Mouse (Mus musculus): Measurements from ENCODE around the gene Ly75. TPM values are rescaled to one million over a fixed set of nuclear protein-coding genes. Genes with fewer than 3 reads are reported as not detected.

The Ly75 gene
- total RNA-seq, 4 experiments from 2014 or later, result 0.04 to 0.08 (median 0.05) TPM; not detected in 1

DNA sequence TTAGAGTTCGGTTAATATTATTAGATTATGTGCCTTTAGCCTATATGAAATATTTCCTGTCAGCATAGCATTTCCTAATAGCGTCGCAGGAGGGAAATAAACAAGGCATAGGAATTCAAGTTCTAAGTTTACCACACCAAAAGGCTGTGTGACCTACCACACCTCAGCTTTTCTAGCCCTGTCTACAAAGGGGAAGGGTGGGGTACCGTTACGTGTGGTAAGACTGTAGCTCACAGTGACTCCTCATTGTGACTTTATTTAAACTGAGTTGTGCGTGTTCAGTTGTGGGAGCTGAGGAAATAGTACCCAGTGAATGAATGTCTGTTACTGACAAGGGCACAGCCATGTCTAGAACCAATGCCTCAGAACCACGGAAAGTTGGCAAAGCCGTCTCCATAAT lies 8.0 kb downstream of the Ly75 start:
- no peak for DNase-seq (ENCODE audit: low spot score in 2 of 2)

DNA sequence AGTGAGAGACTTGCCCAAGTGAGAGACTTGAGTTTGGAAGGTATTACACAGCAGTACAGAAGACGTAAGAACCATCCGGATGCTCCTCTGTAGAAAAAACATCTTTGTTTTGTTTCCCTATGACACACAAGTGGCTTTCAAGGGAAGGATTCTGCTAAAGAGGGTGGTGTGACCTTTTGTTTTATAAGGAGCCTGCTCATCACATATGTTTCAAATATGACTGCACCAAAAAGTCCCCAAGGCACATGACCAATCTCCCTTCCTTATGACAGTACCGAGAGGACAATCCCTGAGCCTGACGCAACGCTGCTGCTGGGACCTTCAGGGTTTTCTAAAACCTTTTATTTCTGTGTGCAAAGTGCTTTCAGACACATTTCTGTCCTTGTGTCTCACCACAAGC lies 12.9 kb downstream of the Ly75 start:
- DNase-seq (ENCODE audit: low spot score in 2 of 2), result no peak

DNA sequence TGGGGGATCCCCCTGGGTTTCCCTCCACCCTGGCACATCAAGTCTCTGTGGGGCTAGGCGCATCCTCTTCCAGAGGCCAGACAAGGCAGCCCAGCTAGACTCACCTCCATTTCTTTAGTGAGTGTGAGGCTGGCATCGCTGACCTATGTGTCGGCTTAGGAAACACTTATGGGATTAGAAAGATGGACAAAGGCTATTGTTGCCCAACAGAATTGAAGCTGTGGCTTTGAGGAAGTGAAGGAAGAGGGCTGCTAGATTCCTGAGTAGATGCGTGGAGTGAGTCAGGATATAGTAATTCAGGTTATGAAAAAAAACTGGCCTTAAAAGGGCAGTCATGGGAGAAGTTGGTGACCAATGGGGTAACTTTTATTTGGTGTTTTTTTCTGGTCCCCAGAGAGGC lies 13.6 kb downstream of the Ly75 start:
- DNase-seq (ENCODE audit: low spot score in 2 of 2), result no peak

DNA sequence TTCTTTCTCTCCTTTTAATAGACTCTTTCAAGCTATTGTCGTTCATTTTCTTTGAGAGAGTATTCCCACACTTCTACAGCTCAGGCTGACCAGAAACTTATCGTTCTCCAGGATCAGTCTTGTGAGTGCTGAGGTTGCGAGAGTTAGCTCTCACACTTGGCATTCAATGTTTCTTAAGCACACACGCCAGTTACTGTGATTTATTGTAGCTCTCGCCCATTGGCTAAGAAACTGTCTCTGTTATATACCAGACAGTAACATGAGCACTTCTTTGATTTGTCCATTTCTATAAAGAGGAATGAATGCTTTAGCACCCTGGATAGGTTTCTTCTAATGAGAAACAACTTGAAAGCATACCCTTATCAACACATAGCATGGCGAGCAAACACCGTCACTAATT lies 15.2 kb downstream of the Ly75 start:
- no peak for DNase-seq (ENCODE audit: low spot score in 2 of 2)

DNA sequence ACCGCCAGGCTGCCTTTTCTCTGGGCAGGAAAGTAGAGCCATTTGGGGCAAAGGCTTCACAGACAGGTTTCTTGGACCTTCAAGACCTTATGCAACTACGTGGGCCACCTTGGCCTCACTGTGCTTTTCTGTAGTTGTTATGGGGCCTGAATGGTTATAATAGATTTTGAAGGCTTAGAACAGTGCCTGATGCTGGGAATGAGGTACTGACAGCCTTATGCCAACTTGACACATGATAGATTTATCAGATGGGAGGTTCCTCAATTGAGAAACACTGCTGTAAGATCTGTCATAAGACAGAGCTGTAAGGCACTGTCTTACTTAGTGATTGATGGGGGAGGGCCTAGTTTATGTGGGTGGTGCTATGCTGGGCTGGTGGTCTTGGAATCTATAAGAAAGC lies 15.9 kb downstream of the Ly75 start:
- DNase-seq (ENCODE audit: low spot score in 2 of 2), result no peak

DNA sequence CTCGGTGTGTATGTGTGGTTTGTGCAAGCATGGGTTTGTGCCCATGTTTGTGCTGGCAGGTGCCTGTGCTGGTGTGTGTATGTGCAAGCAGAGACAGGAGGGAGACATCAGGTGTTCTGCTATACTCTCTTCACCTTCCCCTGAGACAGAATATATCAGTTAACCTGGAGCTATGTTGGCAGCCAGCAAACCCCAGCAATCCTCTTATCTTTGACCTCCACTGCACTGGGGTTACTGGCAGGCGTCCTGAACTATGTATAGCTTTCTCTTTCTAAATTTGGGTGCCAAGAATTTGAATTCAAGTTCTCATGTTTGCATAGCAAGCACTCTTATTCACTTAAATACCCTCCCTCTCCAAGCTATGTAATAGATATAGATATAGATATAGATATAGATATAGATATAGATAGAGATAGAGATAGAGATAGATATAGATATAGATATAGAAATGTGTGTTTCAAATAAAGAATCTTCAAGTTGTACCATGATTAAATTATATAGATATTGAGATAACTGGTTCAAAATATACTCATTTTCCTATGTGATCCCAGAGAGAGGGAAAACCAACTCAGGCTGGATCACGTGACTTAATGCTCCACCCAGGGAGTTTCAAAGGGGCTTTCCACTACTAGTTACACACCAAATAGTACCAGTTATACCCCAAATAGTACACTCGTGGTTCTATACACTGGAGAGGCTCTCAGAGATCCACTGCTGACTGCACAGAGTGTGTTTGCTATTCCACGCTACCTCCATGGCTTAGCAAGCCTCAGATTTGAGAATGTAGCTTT lies 17.1 kb downstream of the Ly75 start:
- DNase-seq (ENCODE audit: low spot score in 2 of 2), result no peak

DNA sequence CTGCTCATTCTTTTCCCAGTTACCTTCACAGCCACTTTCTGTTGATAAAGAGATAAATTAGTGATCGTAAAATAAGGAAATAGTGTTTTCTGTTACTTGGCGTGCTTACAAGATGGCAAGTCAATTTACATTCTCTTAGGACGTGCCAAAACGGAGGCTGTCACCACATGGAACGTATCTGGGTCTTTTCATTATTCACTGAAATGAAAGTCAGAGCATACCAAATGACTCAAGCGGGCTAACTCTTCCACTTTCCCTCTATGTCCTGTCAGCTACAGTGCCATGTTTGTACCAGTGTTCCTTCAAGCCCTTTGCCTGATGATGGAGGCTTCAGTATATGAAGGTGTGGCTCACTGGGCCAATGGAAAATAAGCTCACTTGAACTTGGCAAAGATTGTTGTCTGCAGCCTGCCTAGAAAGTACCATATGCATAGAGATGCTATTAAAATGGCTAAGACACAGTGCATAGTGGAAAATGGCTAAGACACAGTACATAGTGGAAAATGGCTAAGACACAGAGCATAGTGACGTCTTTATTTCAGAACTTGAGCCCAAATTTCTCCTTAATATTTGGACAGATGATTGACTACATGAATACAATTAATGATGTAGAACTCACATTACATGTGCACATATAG lies 17.8 kb downstream of the Ly75 start:
- no peak for DNase-seq (ENCODE audit: low spot score in 2 of 2)

DNA sequence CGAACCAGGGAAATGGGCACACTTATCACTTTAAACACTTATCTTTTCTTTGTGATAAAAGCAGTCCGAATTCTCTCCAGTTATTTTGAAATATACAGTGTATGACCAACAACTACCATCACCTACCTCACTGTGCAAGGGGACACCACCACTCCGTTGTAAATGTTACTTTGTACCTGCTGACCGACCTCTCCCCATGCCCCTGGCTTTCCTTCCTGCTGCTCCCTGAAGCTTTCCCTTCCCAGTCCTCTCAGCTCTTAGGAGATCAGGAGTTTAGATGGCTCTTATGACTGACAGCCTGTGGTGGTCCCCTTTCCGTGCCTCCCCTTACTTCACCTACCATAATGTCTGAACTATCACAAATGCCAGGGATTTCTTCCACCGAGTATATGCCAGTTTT lies 21.0 kb downstream of the Ly75 start:
- DNase-seq (ENCODE audit: low spot score in 2 of 2), result no peak

DNA sequence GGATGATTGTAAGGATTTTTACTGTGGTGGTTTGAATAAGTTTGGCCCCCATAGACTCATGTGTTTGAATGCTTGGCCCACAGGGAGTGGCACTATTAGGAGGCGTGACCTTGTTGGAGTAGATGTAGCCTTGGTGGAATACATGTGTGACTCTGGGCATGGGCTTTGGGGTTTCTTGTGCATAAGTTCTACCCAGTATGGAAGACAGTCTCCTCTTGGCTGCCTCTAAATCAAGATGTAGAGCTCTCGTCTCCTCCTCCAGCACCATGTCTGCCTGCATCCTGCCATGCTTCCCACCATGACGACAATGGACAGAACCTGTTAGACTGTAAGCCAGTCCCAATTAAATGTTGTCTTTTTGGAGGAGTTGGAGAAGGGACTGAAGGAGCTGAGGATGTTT lies 23.3 kb downstream of the Ly75 start:
- DNase-seq (ENCODE audit: low spot score in 2 of 2), result no peak

DNA sequence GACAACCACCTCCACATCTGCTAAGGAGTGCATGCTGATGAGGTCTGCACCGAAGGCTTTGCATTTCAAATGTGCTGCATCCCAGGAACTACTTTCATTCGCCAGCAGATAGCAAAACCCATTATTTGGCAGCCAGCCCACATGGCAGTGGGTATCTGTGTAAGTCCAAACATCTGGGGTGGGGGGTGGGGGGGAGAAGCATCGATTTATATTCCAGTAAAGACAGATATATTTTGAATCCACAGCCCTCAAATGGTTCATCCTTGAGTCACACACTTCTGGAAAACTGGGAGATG lies 27.8 kb downstream of the Ly75 start:
- no peak for DNase-seq (ENCODE audit: low spot score in 2 of 2)

DNA sequence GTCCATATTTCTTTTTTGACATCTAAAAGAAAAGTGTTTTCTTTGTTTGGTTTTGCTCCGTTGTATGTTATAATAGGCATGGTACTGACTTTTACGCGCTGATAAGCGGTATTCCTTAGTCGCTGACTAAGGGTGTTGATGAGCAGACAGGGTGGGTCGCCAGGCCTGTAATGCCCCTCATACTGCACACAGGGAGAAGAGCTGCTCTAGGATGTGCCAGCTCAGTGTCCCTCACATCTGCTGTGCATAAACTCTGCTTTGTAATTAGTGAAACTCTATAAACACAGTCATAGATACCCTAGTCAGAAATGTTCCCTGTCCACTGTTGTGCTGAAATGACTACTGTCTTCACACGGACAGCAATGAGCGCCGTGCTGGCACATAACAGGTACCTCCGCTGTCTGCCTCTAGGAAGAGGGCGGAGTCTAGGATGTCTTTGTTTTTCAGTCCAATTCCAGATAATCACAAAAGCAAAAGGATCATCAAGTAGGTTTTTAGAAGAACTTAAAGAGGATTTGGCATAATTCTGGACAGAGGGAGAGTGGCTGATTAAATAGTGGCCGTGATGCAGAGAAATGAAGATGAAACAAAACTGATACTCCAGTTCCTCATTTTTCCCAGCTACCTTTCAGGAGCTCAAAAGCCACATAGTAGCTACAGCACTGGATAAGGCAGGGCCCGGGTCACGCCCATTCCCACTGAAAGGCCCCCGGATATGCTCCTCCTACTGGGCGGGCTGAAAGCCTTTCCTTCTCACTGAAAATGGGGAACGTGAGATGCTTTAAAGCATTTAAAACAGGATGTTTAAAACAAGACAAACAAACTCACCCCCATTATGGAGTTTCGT lies 28.3 kb downstream of the Ly75 start:
- DNase-seq (ENCODE audit: low spot score in 2 of 2), result no peak

DNA sequence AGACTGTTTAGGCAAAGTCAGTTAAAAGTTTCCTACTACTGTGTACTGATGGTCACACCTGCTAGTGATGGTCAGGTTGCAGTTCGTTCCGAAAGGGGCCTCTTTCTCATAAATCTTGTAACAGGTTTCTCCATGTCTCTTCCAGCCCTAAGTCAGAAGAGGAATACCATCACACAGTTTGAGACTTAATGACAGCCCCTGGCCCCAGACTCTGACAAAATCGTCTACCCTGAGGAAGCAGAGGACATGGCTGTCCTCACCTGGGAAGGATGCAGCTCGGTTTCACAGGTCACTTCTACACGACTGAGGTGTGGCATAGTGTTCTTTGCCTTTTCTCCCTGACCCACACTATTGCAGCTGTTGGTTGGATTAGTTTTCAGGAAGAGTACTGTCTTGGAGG lies 30.8 kb downstream of the Ly75 start:
- no peak for DNase-seq (ENCODE audit: low spot score in 2 of 2)

DNA sequence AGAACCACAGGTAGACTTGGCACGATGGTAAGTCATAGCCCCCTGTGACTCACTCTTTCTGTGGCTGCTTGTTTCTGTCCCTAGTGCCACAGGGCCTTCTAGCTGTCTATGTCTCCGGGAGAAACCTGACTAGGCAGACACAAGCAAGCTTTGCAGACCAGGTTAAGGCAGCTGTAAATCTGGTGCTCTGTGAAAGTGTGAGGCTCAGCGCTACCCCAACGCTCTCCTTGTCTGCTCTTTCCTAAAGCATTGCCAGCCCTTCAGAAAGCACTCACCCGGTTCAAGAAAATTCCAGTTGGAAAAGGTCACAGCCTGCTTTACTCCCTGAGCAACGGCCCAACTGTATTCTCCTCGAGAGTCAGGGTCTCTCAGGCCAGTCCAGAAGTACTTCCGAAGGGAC lies 31.3 kb downstream of the Ly75 start:
- DNase-seq (ENCODE audit: low spot score in 2 of 2), result no peak

DNA sequence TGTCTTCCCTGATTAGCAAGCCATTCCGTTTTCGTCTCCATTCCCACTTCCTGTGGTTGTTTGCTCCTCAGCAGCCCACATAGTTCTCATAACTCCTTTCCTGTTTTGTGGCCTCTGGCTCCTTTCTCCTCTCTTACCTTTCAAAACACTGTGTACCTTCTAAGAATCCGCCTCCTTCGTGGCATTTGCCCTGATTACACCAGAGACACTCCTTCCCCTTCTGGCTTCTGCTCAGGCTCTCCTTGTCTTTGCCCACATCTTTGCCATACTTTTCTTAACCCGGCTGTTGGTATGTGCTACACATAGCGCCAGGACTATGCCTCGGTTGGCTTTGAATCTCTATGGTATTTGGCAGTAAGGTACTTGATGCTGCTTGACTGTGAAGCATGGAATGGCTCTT lies 35.2 kb downstream of the Ly75 start:
- no peak for DNase-seq (ENCODE audit: low spot score in 2 of 2)

DNA sequence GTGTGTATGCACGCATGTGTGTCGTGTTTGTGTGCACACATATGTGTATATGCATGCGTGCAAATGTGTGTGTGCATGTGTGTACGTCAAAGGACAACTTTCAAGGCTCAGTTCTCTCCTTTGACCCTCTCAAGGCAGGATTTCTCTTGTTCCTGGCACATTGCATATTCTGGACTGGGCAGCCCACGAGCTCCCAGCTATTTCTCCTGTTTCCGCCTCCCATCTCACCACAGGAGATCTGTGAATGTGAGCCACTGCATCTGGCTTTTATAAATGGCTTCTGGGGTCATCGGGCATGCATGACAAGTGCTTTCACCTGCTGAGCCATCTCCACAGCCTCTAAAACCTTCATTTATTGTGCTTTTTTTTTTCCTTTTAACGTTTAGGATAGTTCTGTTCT lies 36.6 kb downstream of the Ly75 start:
- DNase-seq (ENCODE audit: low spot score in 2 of 2), result no peak

DNA sequence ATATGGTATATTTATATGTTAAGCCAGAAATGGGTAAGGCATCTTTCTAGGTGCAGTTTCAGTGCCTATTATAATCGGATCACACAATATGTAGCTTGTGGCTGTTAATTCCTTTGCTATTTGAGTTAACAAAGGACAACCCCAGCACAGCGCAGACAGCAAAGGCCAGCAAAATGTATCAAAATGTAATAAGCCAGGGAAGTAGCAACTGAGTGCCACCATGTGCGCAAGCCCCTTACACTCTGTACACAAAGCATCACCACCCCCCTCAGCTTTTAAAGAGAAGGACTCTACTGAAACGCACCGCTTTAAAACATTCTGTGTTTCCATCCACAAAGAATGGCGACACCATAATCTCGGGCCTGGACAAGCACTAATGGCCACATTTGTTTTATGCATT lies 37.4 kb downstream of the Ly75 start:
- no peak for DNase-seq (ENCODE audit: low spot score in 2 of 2)

DNA sequence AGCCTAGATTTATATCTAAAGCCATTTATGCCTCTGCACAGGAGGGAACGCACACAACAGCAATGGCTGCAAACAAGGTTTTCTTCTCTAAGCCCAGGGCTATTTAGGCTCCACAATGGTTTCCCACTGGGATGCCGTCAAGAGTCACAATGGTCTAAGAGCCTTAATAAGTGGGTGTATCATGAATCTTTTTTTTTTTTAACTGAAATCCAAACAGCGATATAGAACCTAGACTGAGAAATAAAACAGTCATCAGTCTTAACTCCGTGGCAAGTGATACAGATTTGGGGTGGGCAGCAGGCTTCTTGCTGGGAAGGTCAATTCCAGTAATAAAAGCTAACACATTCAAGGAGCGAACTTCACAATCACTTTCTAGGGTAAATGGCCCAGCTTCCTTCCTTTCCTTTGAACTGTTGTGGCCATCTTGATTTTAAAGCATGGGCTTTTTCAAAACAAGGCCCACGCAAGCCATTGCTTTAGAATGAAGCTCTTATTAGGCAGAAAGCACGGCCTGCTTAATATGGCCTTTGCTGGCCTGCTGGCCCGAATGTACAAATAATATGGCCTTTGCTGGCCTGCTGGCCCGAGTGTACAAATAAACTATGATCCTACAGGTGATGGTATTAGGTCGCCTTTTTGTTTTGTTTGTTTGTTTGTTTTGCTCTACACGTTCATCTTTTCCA lies 39.4 kb downstream of the Ly75 start:
- DNase-seq (ENCODE audit: low spot score in 2 of 2), result no peak

DNA sequence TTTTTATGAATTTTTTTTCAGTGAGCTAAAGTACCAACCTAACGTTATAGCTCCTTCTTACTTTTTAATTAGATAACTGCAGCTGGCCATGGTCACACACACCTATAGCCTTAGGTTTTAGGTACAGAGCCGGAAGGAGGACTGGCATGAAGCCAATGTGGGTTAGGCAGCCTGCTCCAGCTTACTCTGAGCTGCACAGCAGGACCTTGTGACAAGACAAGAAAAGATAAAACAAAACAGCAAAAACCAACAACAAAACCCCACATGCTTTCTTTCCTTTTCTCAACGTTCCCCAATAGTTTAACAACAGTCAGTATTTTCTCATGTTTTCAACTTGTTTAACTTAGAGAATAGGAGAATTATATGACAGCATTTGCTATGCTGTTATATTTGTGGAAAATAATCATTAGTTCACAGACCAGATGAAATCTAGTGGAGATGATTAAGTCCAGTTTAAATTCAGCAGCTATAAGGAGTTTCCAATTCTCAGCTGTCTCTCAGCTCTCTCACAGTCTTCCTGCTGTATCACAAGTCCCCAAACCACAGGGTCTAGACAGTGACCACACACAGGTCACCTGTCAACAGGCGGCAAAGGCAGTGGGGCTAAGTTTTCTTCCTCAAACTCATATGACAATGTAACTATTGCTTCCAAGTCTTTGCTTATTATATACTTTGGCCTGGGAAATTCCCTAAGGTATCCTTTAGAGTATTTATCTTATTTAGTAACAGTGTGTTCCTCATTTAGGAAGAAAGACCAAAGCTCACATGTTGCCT lies 40.8 kb downstream of the Ly75 start:
- DNase-seq (ENCODE audit: low spot score in 2 of 2), result no peak

DNA sequence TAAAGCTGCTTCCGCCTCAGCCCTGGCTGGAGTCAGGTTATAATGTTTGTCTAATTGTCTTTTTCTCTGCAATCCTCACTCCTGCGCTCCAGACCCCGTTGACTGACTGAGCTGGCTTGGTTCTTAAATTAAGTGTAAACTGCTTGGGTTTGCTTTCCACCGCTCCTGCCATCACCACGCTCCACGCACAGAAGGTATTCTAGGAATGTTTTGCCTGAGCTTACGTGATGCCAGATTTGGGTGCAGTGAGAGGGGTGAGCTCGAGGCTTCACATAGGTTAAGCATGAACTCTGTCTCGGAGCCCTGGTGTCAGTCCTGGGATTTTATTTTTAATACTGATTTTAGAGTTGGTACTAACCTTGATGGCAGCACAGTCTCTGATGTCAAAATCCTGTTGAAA lies 45.2 kb downstream of the Ly75 start:
- no peak for DNase-seq (ENCODE audit: low spot score in 2 of 2)

DNA sequence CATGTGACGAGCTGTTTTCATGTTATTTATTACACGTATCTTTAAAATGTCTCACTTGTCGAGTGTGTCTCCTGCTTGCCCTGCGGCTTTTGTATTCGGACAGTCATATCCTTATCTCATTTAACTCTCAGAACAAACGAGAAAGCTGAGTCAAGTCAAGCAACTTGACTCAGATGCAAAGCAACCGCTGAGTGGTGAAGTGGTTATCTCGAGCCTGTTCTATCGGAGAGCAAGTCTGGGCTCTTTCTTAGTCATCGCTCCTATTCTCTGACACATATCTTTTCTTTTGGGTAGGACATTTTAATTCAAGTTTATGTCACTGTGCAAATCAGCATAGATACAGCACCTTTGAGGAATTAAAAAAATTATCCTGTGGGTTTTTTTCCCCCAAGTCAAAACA lies 54.5 kb downstream of the Ly75 start:
- DNase-seq (ENCODE audit: low spot score in 2 of 2), result no peak

DNA sequence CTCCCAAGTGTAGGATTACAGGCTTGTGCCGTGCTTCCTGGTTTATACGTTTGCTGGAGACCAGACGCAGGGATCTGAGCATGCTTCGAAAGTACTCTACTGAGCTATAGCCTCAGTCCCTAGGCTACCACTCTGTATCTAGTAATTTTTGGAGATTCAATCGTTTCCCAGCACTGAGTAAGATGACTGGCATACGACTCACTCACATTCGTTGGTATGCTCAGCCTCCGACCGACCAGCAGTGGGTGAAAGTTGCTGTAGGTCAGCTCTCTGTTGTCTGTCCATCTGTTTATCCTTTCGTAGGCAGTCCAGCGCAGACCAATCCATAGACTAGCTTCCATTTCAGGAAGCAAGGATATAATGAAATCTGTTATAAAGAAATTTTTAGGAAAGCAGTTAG lies 55.5 kb downstream of the Ly75 start:
- DNase-seq (ENCODE audit: low spot score in 2 of 2), result no peak

Data from gastrocnemius, adult 8-10 months (tissue).